Mouse (Mus musculus): ENCODE data around the gene H2-DMb1.

DNA sequence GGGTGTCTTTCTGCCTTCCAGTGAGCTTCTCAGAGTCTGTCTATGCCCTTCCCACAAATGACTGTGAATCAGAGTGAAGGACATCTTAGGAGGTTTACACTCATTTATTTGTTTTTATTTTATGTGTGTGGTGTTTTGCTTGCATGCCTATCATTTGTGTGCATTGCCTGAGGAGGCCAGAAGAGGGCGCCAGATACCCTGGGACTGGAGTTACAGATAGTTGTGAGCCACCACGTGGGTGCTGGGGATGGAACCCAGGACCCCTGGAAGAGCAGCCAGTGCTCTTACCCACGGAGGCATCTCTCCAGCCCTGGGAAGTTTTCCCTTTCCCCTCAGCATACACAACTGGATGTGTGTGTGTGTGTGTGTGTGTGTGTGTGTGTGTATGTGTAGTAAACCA lies 56.8 kb downstream of the H2-DMb1 start:
- TF ChIP-seq CTCF (IDR thresholded peaks at IDR 0.05; ENCODE audit: control insufficient read depth, insufficient read depth, insufficient read length) (no peak), MAX (IDR thresholded peaks at IDR 0.05) (no peak), MYOG (IDR thresholded peaks at IDR 0.05; ENCODE audit: control insufficient read depth, extremely low read depth, insufficient read length) (no peak), MYOD1 (IDR thresholded peaks at IDR 0.05; ENCODE audit: control insufficient read depth, insufficient read length, low read depth) (no peak), CEBPB (IDR thresholded peaks at IDR 0.05; ENCODE audit: low read depth) (no peak), FOSL1 (IDR thresholded peaks at IDR 0.05; ENCODE audit: insufficient read depth, low read length, poor library complexity, severe bottlenecking) (no peak), USF1 (IDR thresholded peaks at IDR 0.05; ENCODE audit: low read depth) (no peak)

All from C2C12 (cell line).